Mouse (Mus musculus) gonadal fat pad, adult 2 months (tissue): ENCODE measurements around the gene Bcl2l2. TPM values are rescaled to one million over a fixed set of nuclear protein-coding genes. Genes with fewer than 3 reads are reported as not detected.

ENCODE experiments used
- DNase-seq: peaks from one replicate; pipeline ENCODE4 v3.0.0-alpha.2; 2012; ENCODE audit warnings: low read depth
- polyA plus RNA-seq: library from polyadenylated mRNA; depleted of rRNA; stranded (reverse); fragments of >200 nt; gene quantifications from 2 replicates; pipeline ENCODE4 v1.2.3, GENCODE M21; 2012; rRNA removed

Bcl2l2 gene
- 76.2 and 83.0 TPM in 2 replicates for polyA plus RNA-seq

GRCm38 (mm10) chr14:54883154-54884021 is at the start of gene Bcl2l2, which contains the start of gene Gm20521:
Bcl2l2 (plus strand) TSS chr14:54883377.
Gm20521 (plus strand) TSS chr14:54883441.
- no peak for DNase-seq

DNA sequence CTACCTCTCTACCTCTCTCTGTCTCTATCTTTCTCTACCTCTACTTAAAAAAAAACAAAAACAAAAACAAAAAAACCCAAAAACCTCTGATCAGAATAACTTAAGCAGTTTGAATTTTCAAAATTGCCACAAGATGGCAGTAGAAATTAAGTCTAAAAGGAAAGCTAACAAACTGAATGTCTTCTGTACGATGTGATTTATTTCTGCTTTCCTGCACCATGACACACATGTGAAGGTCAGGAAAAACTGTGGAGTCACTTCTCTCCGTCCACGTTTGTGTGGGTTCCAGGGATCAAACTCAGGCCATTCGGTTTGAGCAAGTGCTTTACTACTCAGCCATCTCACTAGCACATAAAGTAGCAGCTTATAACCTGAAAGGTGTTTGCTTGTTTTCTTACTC is 39.7 kb upstream of the Bcl2l2 start:
- no peak for DNase-seq

GRCm38 (mm10) chr14:54855726-54856125 is 27.5 kb upstream of the Bcl2l2 start:
- DNase-seq: no peak

- DNase-seq: no peak
Observed at GRCm38 (mm10) chr14:54856703-54857102, 26.5 kb upstream of the Bcl2l2 start.

DNA sequence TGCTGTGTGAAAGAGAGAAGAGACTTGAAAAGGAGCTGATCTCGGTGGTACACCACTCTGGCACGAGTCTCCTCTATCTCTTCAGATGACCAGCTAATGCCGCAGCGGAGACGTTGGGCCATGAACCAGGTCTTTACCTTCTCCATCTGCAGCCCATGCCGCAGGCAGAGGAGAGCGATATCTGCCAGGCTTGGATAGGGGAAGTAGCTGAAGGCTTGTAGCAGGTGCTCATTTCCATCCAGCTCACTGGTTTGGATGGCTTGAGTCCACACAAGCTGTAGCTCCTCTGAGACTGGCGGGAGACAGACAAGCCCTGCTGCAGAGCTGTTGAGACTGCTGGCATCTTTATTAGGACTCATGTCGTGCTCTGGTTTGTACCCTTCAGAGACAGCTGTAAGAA is 25.3 kb upstream of the Bcl2l2 start:
- DNase-seq: no peak

- no peak for DNase-seq
Observed at GRCm38 (mm10) chr14:54860511-54860910, 22.7 kb upstream of the Bcl2l2 start.

GRCm38 (mm10) chr14:54863501-54864312 is 19.5 kb upstream of the Bcl2l2 start:
- DNase-seq: no peak

GRCm38 (mm10) chr14:54864313-54865036 is 18.7 kb upstream of the Bcl2l2 start:
- no peak for DNase-seq

DNA sequence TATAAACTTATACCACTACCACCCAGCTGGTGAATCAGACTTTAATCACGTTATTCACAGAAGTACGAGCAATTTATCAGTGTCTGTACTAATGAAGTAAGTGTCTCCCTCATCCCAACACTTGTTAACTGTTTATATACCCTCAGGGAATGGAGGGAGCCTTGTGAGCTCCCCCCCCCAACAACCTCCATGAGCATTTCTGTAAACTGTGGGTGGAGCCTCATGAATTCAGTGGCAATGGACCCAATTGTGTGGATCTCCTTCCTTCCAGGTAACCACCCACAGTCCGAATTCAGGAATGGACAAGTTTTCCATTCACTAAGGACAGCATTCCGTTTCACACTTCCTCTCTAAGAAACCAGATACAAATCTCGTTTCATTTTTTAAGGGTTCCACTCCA is 17.6 kb upstream of the Bcl2l2 start:
- DNase-seq: no peak

- no peak for DNase-seq
Observed at GRCm38 (mm10) chr14:54866268-54866667, 16.9 kb upstream of the Bcl2l2 start.

DNA sequence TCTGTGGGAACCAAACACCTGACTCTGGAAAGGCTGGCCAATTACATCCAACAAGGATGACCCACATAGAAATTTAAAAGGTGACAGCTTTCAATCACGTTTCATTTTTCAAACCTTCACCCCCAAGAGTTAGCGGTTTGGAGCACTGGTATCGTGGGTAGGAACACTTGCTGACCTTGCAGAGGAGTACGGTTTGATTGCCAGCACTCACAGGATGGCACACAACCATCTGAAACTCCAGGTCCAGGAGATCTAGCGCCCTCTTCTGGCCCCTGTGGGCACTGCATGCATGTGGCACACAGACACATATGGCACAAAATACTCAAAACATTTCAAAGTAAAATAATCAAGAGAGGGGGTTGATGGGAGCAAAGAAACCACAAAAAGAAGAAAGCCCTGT is 16.2 kb upstream of the Bcl2l2 start:
- DNase-seq: no peak

DNA sequence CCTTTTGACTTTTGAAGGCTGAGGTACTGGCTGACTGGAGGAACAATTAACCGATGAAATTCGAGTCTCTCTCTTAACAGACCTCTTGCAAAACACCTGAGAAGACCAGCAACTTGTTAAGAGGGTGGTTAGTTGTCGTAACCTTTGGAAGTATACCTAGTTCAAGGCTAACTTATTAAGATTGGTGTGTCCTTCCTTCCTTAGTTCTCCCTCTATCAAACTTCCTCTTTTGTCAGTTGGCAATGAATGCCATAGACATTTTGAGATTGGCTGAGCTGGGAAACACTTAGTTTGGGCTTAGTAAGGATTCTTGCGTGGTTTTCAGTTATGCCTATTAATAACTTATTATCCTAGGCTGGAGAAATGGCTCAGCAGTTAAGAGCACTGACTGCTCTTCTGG is 15.2 kb upstream of the Bcl2l2 start:
- DNase-seq: no peak

DNA sequence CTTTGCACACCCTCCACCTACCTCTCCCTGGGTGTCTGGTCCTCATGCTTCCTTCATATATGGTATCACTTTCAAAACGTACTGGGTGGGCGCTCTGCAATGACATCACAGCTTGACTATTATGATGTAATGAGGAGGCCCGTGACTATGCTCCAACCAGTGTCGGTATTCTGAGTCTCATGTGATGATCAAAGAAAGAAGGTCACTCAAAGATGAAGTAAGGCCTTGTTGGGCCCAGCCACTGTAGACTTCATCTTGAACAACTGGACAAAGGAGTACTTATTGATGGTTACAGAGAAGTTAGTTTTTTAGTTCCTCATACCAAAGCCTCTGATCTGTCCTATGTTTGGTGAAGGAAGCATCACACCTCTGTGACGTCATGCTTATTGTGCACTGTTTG is 12.3 kb upstream of the Bcl2l2 start, which contains the start of gene Homez:
TSS of gene Homez (minus strand) at position 101 of the 400 bp plus-strand sequence.
- DNase-seq: no peak

- DNase-seq: no peak
Observed at GRCm38 (mm10) chr14:54874165-54874564, 9.0 kb upstream of the Bcl2l2 start.

DNA sequence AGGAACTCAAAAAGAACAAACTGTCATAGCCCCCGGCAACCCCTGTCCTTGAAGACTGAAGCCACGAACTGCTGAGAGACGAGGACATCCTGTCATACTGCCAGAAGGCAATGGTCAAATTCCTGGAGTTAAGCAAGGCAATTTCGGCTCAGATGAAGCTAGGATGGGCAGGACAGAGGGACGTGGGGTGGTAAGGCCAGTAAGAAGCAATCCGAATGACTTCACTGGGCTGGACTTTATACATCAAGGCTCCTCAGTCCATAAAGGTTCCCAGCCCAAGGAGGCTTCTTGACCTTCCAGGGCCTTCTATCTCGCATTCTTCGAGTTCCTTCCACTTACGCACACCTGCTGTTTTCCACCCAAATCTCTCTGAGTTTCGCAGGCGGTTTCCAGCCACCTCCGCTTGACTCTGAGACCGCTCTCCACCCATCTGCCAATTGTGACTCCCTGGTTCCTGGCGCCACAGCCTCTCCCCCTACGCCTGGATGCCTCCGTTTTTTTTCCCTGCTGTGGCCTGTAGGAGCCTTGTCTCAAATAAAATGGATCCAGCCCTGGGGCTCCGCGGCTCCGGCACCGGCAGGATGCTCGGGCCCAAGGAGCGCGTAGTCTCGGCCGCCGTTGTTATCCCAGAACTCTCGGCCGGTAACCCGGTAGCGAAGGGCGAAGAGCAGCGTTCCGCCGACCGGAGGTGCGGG is 7.2 kb upstream of the Bcl2l2 start:
- no peak for DNase-seq

DNA sequence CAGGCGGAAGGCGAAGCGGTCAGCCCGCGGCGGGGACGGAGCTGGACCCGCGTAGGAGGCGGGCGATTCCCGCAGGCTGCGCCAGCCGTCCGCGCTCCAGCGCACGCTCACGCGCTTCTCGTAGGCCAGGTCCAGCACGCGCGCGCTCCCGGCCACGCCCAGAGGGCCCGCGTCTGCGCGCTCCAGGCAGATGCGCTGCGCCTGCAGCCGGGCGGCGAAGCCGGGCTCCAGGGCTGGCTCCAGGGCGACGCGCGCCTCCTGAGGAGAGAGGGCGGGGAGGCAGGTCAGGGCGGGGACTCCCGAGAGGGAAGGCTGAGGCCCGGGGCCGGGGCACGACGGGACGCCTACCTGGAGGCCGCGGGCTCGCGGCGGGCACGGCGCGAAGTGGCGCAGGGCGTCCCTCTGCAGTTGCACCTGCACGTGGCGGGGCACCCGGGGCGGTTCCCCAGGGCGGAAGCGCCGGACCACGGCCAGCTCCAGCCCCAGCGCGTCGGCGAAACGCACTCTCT is 6.6 kb upstream of the Bcl2l2 start:
- no peak for DNase-seq

- DNase-seq: no peak
Observed at GRCm38 (mm10) chr14:54877048-54877715, 6.0 kb upstream of the Bcl2l2 start, which contains the start of gene Ppp1r3e. Ppp1r3e (minus strand) TSS chr14:54877550.

GRCm38 (mm10) chr14:54884022-54884712 is 990 bp downstream of the Bcl2l2 start:
- DNase-seq: no peak

DNA sequence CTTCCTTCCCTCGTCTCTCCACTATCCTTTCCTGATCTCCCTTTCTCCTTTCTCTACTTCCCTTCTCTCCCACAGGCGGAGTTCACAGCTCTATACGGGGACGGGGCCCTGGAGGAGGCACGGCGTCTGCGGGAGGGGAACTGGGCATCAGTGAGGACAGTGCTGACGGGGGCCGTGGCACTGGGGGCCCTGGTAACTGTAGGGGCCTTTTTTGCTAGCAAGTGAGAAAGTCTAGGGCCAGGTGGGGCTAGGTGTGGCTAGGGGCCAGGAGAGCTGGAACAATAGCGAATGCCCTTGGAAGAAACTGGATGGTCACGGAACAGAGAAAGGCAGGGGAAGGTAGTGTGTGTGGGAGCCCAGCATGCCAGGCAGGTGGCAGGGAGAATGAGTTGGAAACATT is 2.1 kb downstream of the Bcl2l2 start:
- DNase-seq: no peak

DNA sequence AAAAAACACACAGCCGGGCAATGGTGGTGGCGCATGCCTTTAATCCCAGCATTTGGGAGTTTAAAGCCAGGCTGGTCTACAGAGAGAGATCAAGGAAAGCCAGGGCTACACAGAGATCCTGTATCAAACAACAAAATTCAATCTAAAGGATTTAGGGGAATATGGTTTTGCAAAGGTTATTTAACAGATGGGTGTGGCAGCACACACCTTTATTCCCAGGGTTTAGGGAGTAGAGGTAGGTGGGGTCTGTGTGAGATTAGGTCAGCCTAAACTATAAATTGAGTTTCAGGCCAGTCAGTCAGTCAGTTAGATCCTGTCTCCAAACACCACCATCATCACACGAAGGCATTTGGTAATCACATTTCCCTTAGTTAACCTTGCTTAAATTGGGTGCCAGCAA is 9.0 kb downstream of the Bcl2l2 start, which contains the start of gene Pabpn1:
TSS of gene Pabpn1 (plus strand) at position 301 of the 400 bp plus-strand sequence.
- DNase-seq: no peak
